Mouse (Mus musculus) neural tube, embryonic 15.5 days (tissue): ENCODE measurements around the gene Tm7sf2. TPM values are rescaled to one million over a fixed set of nuclear protein-coding genes. Genes with fewer than 3 reads are reported as not detected.

Source experiments
- ATAC-seq: fragments of 200-750 bp; cut with Nextera tagmentation; 2 replicates; pipeline ENCODE4 v1.8.0; 2017; ENCODE audit warnings: mild to moderate bottlenecking, moderate TSS enrichment, moderate library complexity; ENCODE audit not compliant: low FRiP score
- H3K27ac ChIP-seq: fragments of 300-500 bp; sonication (generic); replicated peaks from 2 replicates; pipeline ENCODE4 v1.5.1; 2015; ENCODE audit warnings: mild to moderate bottlenecking, inconsistent platforms
- H3K27me3 ChIP-seq: fragments of 300-500 bp; sonication (generic); replicated peaks from 2 replicates; pipeline ENCODE4 v1.6.1; 2015; ENCODE audit warnings: inconsistent platforms
- H3K36me3 ChIP-seq: fragments of 300-500 bp; sonication (generic); 2 replicates; pipeline ENCODE4 v1.6.1; 2015; ENCODE audit warnings: inconsistent platforms
- H3K4me1 ChIP-seq: fragments of 300-500 bp; sonication (generic); 2 replicates; pipeline ENCODE4 v1.6.1; 2015; ENCODE audit warnings: inconsistent platforms
- H3K4me2 ChIP-seq: fragments of 300-500 bp; sonication (generic); 2 replicates; pipeline ENCODE4 v1.6.1; 2015; ENCODE audit warnings: inconsistent platforms, mild to moderate bottlenecking, moderate library complexity
- H3K4me3 ChIP-seq: fragments of 300-500 bp; sonication (generic); replicated peaks from 2 replicates; pipeline ENCODE4 v1.5.1; 2015; ENCODE audit warnings: mild to moderate bottlenecking, inconsistent platforms
- H3K9ac ChIP-seq: fragments of 300-500 bp; sonication (generic); replicated peaks from 2 replicates; pipeline ENCODE4 v1.6.1; 2015; ENCODE audit warnings: mild to moderate bottlenecking, inconsistent platforms
- H3K9me3 ChIP-seq: fragments of 300-500 bp; sonication (generic); replicated peaks from 2 replicates; pipeline ENCODE4 v1.6.1; 2016; ENCODE audit warnings: inconsistent platforms
- WGBS: fragments of 180-500 bp; shearing (Covaris S2); methylation state at CpG from one replicate; pipeline ENCODE4 v1.1.7; 2015; ENCODE audit warnings: mixed read lengths; 5-methylcytosine and 5-hydroxymethylcytosine counted together
- microRNA-seq: library from miRNA; unstranded; fragments of <30 nt; microRNA quantifications from one replicate; pipeline ENCODE4, GENCODE M21; 2017
- polyA plus RNA-seq: library from polyadenylated mRNA; unstranded; fragments of >200 nt; fragmentation: Nextera tagmentation; extraction: Ambion mirVana; gene quantifications from 2 replicates; pipeline ENCODE4 v1.2.1, GENCODE M21; 2015

Tm7sf2 gene
- polyA plus RNA-seq, 1 experiment from 2014 or later = 61.6 TPM

DNA sequence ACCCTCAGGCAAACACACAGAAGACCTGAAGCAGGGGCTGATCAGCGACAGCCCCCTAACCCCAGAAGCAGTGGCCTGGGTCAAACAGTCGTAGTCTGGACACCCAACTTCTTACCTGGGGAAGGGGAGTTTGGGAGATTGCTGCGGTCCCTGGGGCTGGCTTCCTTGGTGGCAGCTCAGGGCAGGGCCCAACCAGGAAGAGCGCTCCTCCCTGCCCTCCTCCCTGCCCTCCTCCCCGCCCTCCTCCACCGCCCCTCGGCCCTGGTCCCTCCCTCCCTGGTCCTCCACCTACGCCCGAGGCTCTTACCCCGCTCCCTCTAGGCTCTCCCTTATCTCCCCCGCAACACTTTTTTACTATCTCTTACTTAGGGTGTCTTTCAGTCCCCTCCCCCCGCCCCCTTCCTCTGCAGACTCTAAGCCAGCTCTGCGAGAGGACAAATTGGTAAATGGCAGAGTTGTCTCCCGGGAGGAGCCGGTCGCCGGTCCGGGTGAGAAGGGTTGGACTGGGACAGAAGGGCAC is 53.1 kb downstream of the Tm7sf2 start:
- ATAC-seq = peak; percentile 40; the same call in 1 of the 2 replicates
- Histone ChIP-seq H3K9ac (peak overlapping the region; percentile 60), H3K36me3 (no peaks in the 10 kb centered on the region), H3K27me3 (peaks cover 29% of the 10 kb centered on the region), H3K4me3 (peak overlapping the region; percentile 49), H3K4me2 (peak overlapping the region; percentile 84), H3K4me1 (peaks cover 21% of the 10 kb centered on the region), H3K27ac (peak overlapping the region; percentile 18; the same call in 1 of the 2 replicates), H3K9me3 (no peaks in the 10 kb centered on the region)
- WGBS = 2% methylated on average over 16 of the region's 18 CpGs

DNA sequence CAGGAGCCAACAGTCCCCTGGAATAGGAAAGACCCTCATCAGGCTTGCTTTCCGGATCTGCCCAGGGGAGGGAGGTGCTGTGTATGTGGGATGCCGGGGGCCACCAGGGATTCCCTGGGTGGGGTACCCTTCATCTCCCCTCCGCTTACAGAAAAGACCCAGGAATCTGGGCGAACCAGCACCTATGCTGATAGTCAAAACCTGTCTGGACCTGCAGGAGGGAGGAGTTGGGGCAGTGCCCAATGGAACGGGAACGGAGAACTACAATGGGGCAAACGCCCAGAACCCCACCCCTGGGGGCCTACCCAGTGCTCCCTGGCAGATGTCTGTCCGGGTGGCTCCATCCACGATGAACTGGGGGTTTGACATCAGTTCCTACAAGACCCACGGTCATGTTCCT is 54.5 kb downstream of the Tm7sf2 start:
- WGBS = 91% methylated on average over 10 of the region's 10 CpGs

More for the DNA sequence above, 54.5 kb downstream of the Tm7sf2 start:
- ATAC-seq = no peak
- no peak overlapping the region for H3K4me2 ChIP-seq
- H3K27me3 ChIP-seq = peaks cover 29% of the 10 kb centered on the region
- H3K36me3 ChIP-seq = no peaks in the 10 kb centered on the region
- H3K9ac ChIP-seq = no peak overlapping the region
- H3K9me3 ChIP-seq = no peaks in the 10 kb centered on the region
- no peak overlapping the region for H3K4me3 ChIP-seq
- H3K27ac ChIP-seq = no peak overlapping the region
- peaks cover 20% of the 10 kb centered on the region for H3K4me1 ChIP-seq

Small RNA genes within 50 kb of the gene (microRNA-seq; reads per million reads assigned to microRNA genes)
- 0.87 reads per million for gene Mir6988

Other genes starting within 250 kb of the Tm7sf2 start
- 13.8 and 23.4 TPM in 2 replicates for gene Frmd8, start 193.1 kb downstream of the Tm7sf2 start, polyA plus RNA-seq
- gene Slc25a45, start 190.6 kb downstream of the Tm7sf2 start, polyA plus RNA-seq = 2.0 and 3.9 TPM in 2 replicates
- 8.9 and 10.0 TPM in 2 replicates for gene Tigd3, start 174.2 kb downstream of the Tm7sf2 start, polyA plus RNA-seq
- gene Dpf2, start 155.4 kb downstream of the Tm7sf2 start, polyA plus RNA-seq = 95.7 and 115 TPM in 2 replicates
- 19.3 and 20.9 TPM in 2 replicates for gene Cdc42ep2, start 143.6 kb downstream of the Tm7sf2 start, polyA plus RNA-seq
- gene Pola2, start 104.2 kb downstream of the Tm7sf2 start, polyA plus RNA-seq = 19.9 and 34.3 TPM in 2 replicates
- not detected in 2 replicates for gene Slc22a20, start 82.2 kb downstream of the Tm7sf2 start, polyA plus RNA-seq
- gene Capn1, start 52.5 kb downstream of the Tm7sf2 start, polyA plus RNA-seq = 6.4 and 12.3 TPM in 2 replicates
- gene Syvn1, start 21.8 kb downstream of the Tm7sf2 start, polyA plus RNA-seq = 31.4 and 34.3 TPM in 2 replicates
- 60.1 and 66.9 TPM in 2 replicates for gene Mrpl49, start 10.6 kb downstream of the Tm7sf2 start, polyA plus RNA-seq
- 522 and 591 TPM in 2 replicates for gene Fau, start 10.5 kb downstream of the Tm7sf2 start, polyA plus RNA-seq
- gene Znhit2, start 7.2 kb downstream of the Tm7sf2 start, polyA plus RNA-seq = 30.4 and 31.2 TPM in 2 replicates
- 80.8 and 83.8 TPM in 2 replicates for gene Vps51, start 8.9 kb upstream of the Tm7sf2 start, polyA plus RNA-seq
- gene Tmem262, start 11.7 kb upstream of the Tm7sf2 start, polyA plus RNA-seq = not detected in 2 replicates
- gene Gm28374, start 13.9 kb upstream of the Tm7sf2 start, polyA plus RNA-seq = 0.96 and 1.5 TPM in 2 replicates
- 78.3 and 78.4 TPM in 2 replicates for gene Zfpl1, start 16.6 kb upstream of the Tm7sf2 start, polyA plus RNA-seq
- gene Cdca5, start 16.6 kb upstream of the Tm7sf2 start, polyA plus RNA-seq = 4.9 and 15.5 TPM in 2 replicates
- not detected in 2 replicates for gene AC131692.1, start 26.0 kb upstream of the Tm7sf2 start, polyA plus RNA-seq
- 0.42 and 4.1 TPM in 2 replicates for gene Naaladl1, start 37.4 kb upstream of the Tm7sf2 start, polyA plus RNA-seq
- 52.7 and 53.4 TPM in 2 replicates for gene Sac3d1, start 50.3 kb upstream of the Tm7sf2 start, polyA plus RNA-seq
- 59.6 and 62.2 TPM in 2 replicates for gene Snx15, start 59.9 kb upstream of the Tm7sf2 start, polyA plus RNA-seq
- gene Batf2, start 72.6 kb upstream of the Tm7sf2 start, polyA plus RNA-seq = 0.42 TPM in 1 of 2 replicates, not detected in the other
- 139 and 157 TPM in 2 replicates for gene Arl2, start 73.2 kb upstream of the Tm7sf2 start, polyA plus RNA-seq
- not detected in 2 replicates for gene Majin, start 116.0 kb upstream of the Tm7sf2 start, polyA plus RNA-seq
- 0.75 TPM in 1 of 2 replicates, not detected in the other for gene Gpha2, start 158.0 kb upstream of the Tm7sf2 start, polyA plus RNA-seq
- gene Ppp2r5b, start 167.5 kb upstream of the Tm7sf2 start, polyA plus RNA-seq = 127 and 156 TPM in 2 replicates
- 12.5 and 12.9 TPM in 2 replicates for gene Atg2a, start 173.3 kb upstream of the Tm7sf2 start, polyA plus RNA-seq
- gene Ehd1, start 208.4 kb upstream of the Tm7sf2 start, polyA plus RNA-seq = 80.6 and 87.7 TPM in 2 replicates
- 0.33 and 0.36 TPM in 2 replicates for gene Cdc42bpg, start 238.1 kb upstream of the Tm7sf2 start, polyA plus RNA-seq